Mouse (Mus musculus) embryo, embryonic 10.5 days (tissue): ENCODE data around the gene Homer3.

Experiments used
- DNase-seq: peaks from one replicate; pipeline ENCODE4 v3.0.0-alpha.2; 2015; ENCODE audit warnings: low spot score

Homer3 gene

GRCm38 (mm10) chr8:70284421-70284820, 1.8 kb downstream of the Homer3 start:
- DNase-seq, result no peak

- DNase-seq, result no peak
These were observed 2.7 kb downstream of the Homer3 start for GRCm38 (mm10) chr8:70285304-70285703.

GRCm38 (mm10) chr8:70286737-70287136, 4.1 kb downstream of the Homer3 start:
- DNase-seq, result no peak

- DNase-seq, result no peak
These were observed 11.4 kb downstream of the Homer3 start for GRCm38 (mm10) chr8:70293988-70294405.

- DNase-seq, result no peak
These were observed 18.3 kb downstream of the Homer3 start for GRCm38 (mm10) chr8:70300881-70301280.

- peak; percentile 95 for DNase-seq
These were observed 19.8 kb downstream of the Homer3 start, which contains the start of the genes Ddx49 and Cope for GRCm38 (mm10) chr8:70302358-70302890. Gene Ddx49, minus strand, starts transcription at chr8:70302489. Gene Cope, plus strand, starts transcription at chr8:70302518.

- no peak for DNase-seq
These were observed 20.3 kb downstream of the Homer3 start for GRCm38 (mm10) chr8:70302901-70303300.

GRCm38 (mm10) chr8:70309311-70309710, 26.7 kb downstream of the Homer3 start:
- DNase-seq, result peak; percentile 64

GRCm38 (mm10) chr8:70313399-70313798, 30.8 kb downstream of the Homer3 start:
- DNase-seq, result no peak

- peak; percentile 80 for DNase-seq
These were observed 33.2 kb downstream of the Homer3 start, which contains the start of gene Cers1 for GRCm38 (mm10) chr8:70315624-70316510. Gene Cers1, plus strand, starts transcription at chr8:70315775.

- peak; percentile 93 for DNase-seq
These were observed 34.2 kb downstream of the Homer3 start for GRCm38 (mm10) chr8:70316511-70317504.

- no peak for DNase-seq
These were observed 35.2 kb downstream of the Homer3 start for GRCm38 (mm10) chr8:70317872-70318271.

- no peak for DNase-seq
These were observed 41.1 kb downstream of the Homer3 start for GRCm38 (mm10) chr8:70323716-70324115.

- DNase-seq, result no peak
These were observed 44.9 kb downstream of the Homer3 start for GRCm38 (mm10) chr8:70327512-70327911.

GRCm38 (mm10) chr8:70329124-70329834, 46.7 kb downstream of the Homer3 start, which contains the start of gene Gdf1:
Gene Gdf1, plus strand, starts transcription at chr8:70329817.
- DNase-seq, result peak; percentile 60

GRCm38 (mm10) chr8:70329835-70330740, 47.5 kb downstream of the Homer3 start:
- DNase-seq, result peak; percentile 55

GRCm38 (mm10) chr8:70330741-70331364, 48.2 kb downstream of the Homer3 start:
- peak; percentile 80 for DNase-seq

- no peak for DNase-seq
These were observed 48.9 kb downstream of the Homer3 start for GRCm38 (mm10) chr8:70331526-70331925.

- DNase-seq, result peak; percentile 85
These were observed 49.6 kb downstream of the Homer3 start for GRCm38 (mm10) chr8:70332070-70332877.
